Mouse (Mus musculus): ENCODE data around the gene Rnf214. TPM values are rescaled to one million over a fixed set of nuclear protein-coding genes. Genes with fewer than 3 reads are reported as not detected.
A peak's percentile ranks its signal among the peaks of the same experiment; 100 is the strongest.

Rnf214 gene
- polyA plus RNA-seq, 1 experiment from 2014 or later = 77.0 TPM

- Histone ChIP-seq H3K27me3 (ENCODE audit: control insufficient read depth, insufficient read depth, low read length) (no peaks in the 10 kb centered on the region), H3K4me1 (ENCODE audit: control insufficient read depth, insufficient read depth, low read length) (no peaks in the 10 kb centered on the region), H3K4me3 (ENCODE audit: low read depth, low read length) (no peak overlapping the region), H3K27ac (ENCODE audit: low read length) (no peak overlapping the region), H3K4me2 (replicated peaks; ENCODE audit: low read depth, low read length) (no peak overlapping the region), H3K9ac (replicated peaks; ENCODE audit: low read depth, low read length) (no peak overlapping the region), H3K9me3 (ENCODE audit: control insufficient read depth, low read depth, low read length) (no peaks in the 10 kb centered on the region), H3K36me3 (ENCODE audit: control insufficient read depth, insufficient read depth, low read length) (peaks cover 48% of the 10 kb centered on the region)
- ATAC-seq (ENCODE audit: insufficient number of reproducible peaks, insufficient read depth, low FRiP score, low read depth) = no peak
- WGBS = 87% methylated on average over 16 of the region's 16 CpGs
These were observed 39.6 kb upstream of the Rnf214 start for GRCm38 (mm10) chr9:45946182-45946871.

- Histone ChIP-seq H3K27ac (ENCODE audit: low read length) (no peak overlapping the region), H3K9ac (replicated peaks; ENCODE audit: low read depth, low read length) (no peak overlapping the region), H3K36me3 (ENCODE audit: control insufficient read depth, insufficient read depth, low read length) (peaks cover 53% of the 10 kb centered on the region), H3K27me3 (ENCODE audit: control insufficient read depth, insufficient read depth, low read length) (no peaks in the 10 kb centered on the region), H3K4me2 (replicated peaks; ENCODE audit: low read depth, low read length) (no peak overlapping the region), H3K9me3 (ENCODE audit: control insufficient read depth, low read depth, low read length) (no peaks in the 10 kb centered on the region), H3K4me3 (ENCODE audit: low read depth, low read length) (no peak overlapping the region), H3K4me1 (ENCODE audit: control insufficient read depth, insufficient read depth, low read length) (no peaks in the 10 kb centered on the region)
- WGBS = 84% methylated on average over 13 of the region's 13 CpGs
- ATAC-seq (ENCODE audit: insufficient number of reproducible peaks, insufficient read depth, low FRiP score, low read depth) = no peak
These were observed 39.0 kb upstream of the Rnf214 start for GRCm38 (mm10) chr9:45945721-45946120.

GRCm38 (mm10) chr9:45944506-45945400 lies 38.0 kb upstream of the Rnf214 start:
- Histone ChIP-seq H3K27ac (ENCODE audit: low read length) (no peak overlapping the region), H3K4me2 (replicated peaks; ENCODE audit: low read depth, low read length) (no peak overlapping the region), H3K4me3 (ENCODE audit: low read depth, low read length) (no peak overlapping the region), H3K9me3 (ENCODE audit: control insufficient read depth, low read depth, low read length) (no peaks in the 10 kb centered on the region), H3K36me3 (ENCODE audit: control insufficient read depth, insufficient read depth, low read length) (peaks cover 51% of the 10 kb centered on the region), H3K4me1 (ENCODE audit: control insufficient read depth, insufficient read depth, low read length) (no peaks in the 10 kb centered on the region), H3K9ac (replicated peaks; ENCODE audit: low read depth, low read length) (no peak overlapping the region), H3K27me3 (ENCODE audit: control insufficient read depth, insufficient read depth, low read length) (no peaks in the 10 kb centered on the region)
- 84% methylated on average over 13 of the region's 13 CpGs for WGBS
- no peak for ATAC-seq (ENCODE audit: insufficient number of reproducible peaks, insufficient read depth, low FRiP score, low read depth)

- Histone ChIP-seq H3K9me3 (ENCODE audit: control insufficient read depth, low read depth, low read length) (no peaks in the 10 kb centered on the region), H3K9ac (replicated peaks; ENCODE audit: low read depth, low read length) (no peak overlapping the region), H3K27me3 (ENCODE audit: control insufficient read depth, insufficient read depth, low read length) (no peaks in the 10 kb centered on the region), H3K4me3 (ENCODE audit: low read depth, low read length) (no peak overlapping the region), H3K36me3 (ENCODE audit: control insufficient read depth, insufficient read depth, low read length) (peaks cover 53% of the 10 kb centered on the region), H3K4me2 (replicated peaks; ENCODE audit: low read depth, low read length) (no peak overlapping the region), H3K4me1 (ENCODE audit: control insufficient read depth, insufficient read depth, low read length) (no peaks in the 10 kb centered on the region), H3K27ac (ENCODE audit: low read length) (no peak overlapping the region)
- peak; percentile 33; the same call in 1 of the 2 replicates for ATAC-seq (ENCODE audit: insufficient number of reproducible peaks, insufficient read depth, low FRiP score, low read depth)
- 86% methylated on average over 8 of the region's 8 CpGs for WGBS
These were observed 37.2 kb upstream of the Rnf214 start for GRCm38 (mm10) chr9:45943628-45944505.

GRCm38 (mm10) chr9:45942916-45943315 lies 36.2 kb upstream of the Rnf214 start:
- Histone ChIP-seq H3K36me3 (ENCODE audit: control insufficient read depth, insufficient read depth, low read length) (peaks cover 53% of the 10 kb centered on the region), H3K27ac (ENCODE audit: low read length) (no peak overlapping the region)

GRCm38 (mm10) chr9:45942464-45942863 lies 35.8 kb upstream of the Rnf214 start:
- Histone ChIP-seq H3K9ac (replicated peaks; ENCODE audit: low read depth, low read length) (no peak overlapping the region), H3K36me3 (ENCODE audit: control insufficient read depth, insufficient read depth, low read length) (peaks cover 48% of the 10 kb centered on the region), H3K9me3 (ENCODE audit: control insufficient read depth, low read depth, low read length) (no peaks in the 10 kb centered on the region), H3K4me1 (ENCODE audit: control insufficient read depth, insufficient read depth, low read length) (no peaks in the 10 kb centered on the region), H3K27me3 (ENCODE audit: control insufficient read depth, insufficient read depth, low read length) (no peaks in the 10 kb centered on the region), H3K4me2 (replicated peaks; ENCODE audit: low read depth, low read length) (no peak overlapping the region), H3K27ac (ENCODE audit: low read length) (no peak overlapping the region), H3K4me3 (ENCODE audit: low read depth, low read length) (no peak overlapping the region)
- 0 out of 2 replicates have a peak, but pooled peaks have one; percentile 1 for ATAC-seq (ENCODE audit: insufficient number of reproducible peaks, insufficient read depth, low FRiP score, low read depth)
- 74% methylated on average over 16 of the region's 16 CpGs for WGBS

More at GRCm38 (mm10) chr9:45942916-45943315, 36.2 kb upstream of the Rnf214 start:
- ATAC-seq (ENCODE audit: insufficient number of reproducible peaks, insufficient read depth, low FRiP score, low read depth) = 0 out of 2 replicates have a peak, but pooled peaks have one; percentile 7
- no peak overlapping the region for H3K4me3 ChIP-seq (ENCODE audit: low read depth, low read length)
- no peak overlapping the region for H3K4me2 ChIP-seq (replicated peaks; ENCODE audit: low read depth, low read length)
- WGBS = 87% methylated on average over 8 of the region's 8 CpGs
- no peaks in the 10 kb centered on the region for H3K9me3 ChIP-seq (ENCODE audit: control insufficient read depth, low read depth, low read length)
- H3K4me1 ChIP-seq (ENCODE audit: control insufficient read depth, insufficient read depth, low read length) = no peaks in the 10 kb centered on the region
- H3K27me3 ChIP-seq (ENCODE audit: control insufficient read depth, insufficient read depth, low read length) = no peaks in the 10 kb centered on the region
- H3K9ac ChIP-seq (replicated peaks; ENCODE audit: low read depth, low read length) = no peak overlapping the region

- Histone ChIP-seq H3K27ac (ENCODE audit: low read length) (no peak overlapping the region), H3K9ac (replicated peaks; ENCODE audit: low read depth, low read length) (no peak overlapping the region), H3K4me2 (replicated peaks; ENCODE audit: low read depth, low read length) (no peak overlapping the region), H3K9me3 (ENCODE audit: control insufficient read depth, low read depth, low read length) (no peaks in the 10 kb centered on the region), H3K36me3 (ENCODE audit: control insufficient read depth, insufficient read depth, low read length) (peaks cover 48% of the 10 kb centered on the region), H3K4me1 (ENCODE audit: control insufficient read depth, insufficient read depth, low read length) (peaks cover 5% of the 10 kb centered on the region), H3K27me3 (ENCODE audit: control insufficient read depth, insufficient read depth, low read length) (no peaks in the 10 kb centered on the region), H3K4me3 (ENCODE audit: low read depth, low read length) (no peak overlapping the region)
- 61% methylated on average over 18 of the region's 18 CpGs for WGBS
- no peak for ATAC-seq (ENCODE audit: insufficient number of reproducible peaks, insufficient read depth, low FRiP score, low read depth)
These were observed 34.7 kb upstream of the Rnf214 start for GRCm38 (mm10) chr9:45941329-45941888.

GRCm38 (mm10) chr9:45939794-45940193 lies 33.1 kb upstream of the Rnf214 start:
- peaks cover 41% of the 10 kb centered on the region for H3K36me3 ChIP-seq (ENCODE audit: control insufficient read depth, insufficient read depth, low read length)
- H3K9ac ChIP-seq (replicated peaks; ENCODE audit: low read depth, low read length) = no peak overlapping the region
- H3K4me1 ChIP-seq (ENCODE audit: control insufficient read depth, insufficient read depth, low read length) = peaks cover 9% of the 10 kb centered on the region
- no peak overlapping the region for H3K4me2 ChIP-seq (replicated peaks; ENCODE audit: low read depth, low read length)
- H3K27me3 ChIP-seq (ENCODE audit: control insufficient read depth, insufficient read depth, low read length) = no peaks in the 10 kb centered on the region
- no peaks in the 10 kb centered on the region for H3K9me3 ChIP-seq (ENCODE audit: control insufficient read depth, low read depth, low read length)
- 92% methylated on average over 6 of the region's 6 CpGs for WGBS
- no peak overlapping the region for H3K4me3 ChIP-seq (ENCODE audit: low read depth, low read length)
- ATAC-seq (ENCODE audit: insufficient number of reproducible peaks, insufficient read depth, low FRiP score, low read depth) = no peak
- H3K27ac ChIP-seq (ENCODE audit: low read length) = no peak overlapping the region

All from stomach, embryonic 14.5 days (tissue).